Mouse (Mus musculus): ENCODE measurements around the gene Vwf. TPM values are rescaled to one million over a fixed set of nuclear protein-coding genes. Genes with fewer than 3 reads are reported as not detected.

Vwf gene
- total RNA-seq, 2 experiments from 2014 or later = 12.5 to 15.3 TPM

DNA sequence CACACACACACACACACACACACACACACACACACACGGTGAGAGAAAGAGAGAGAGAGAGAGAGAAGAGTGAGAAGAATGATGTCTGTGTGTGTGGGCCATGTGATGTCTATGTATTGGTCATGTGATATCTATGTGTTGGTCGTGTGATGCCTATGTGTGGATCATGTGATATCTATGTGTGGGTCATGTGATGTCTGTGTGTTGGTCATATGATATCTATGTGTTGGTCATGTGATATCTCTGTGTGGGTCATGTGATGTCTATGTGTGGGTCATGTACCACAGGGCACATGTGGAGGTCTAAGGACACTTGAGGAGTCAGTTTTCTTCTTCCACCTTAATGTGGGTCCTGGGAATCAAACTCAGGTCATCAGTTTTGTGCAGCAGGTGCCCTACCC lies 33.3 kb downstream of the Vwf start:
- TF ChIP-seq CTCF (IDR thresholded peaks at IDR 0.05) = no peak
- DNase-seq = no peak
- intact Hi-C loops (cut with DNase I) = no loop called here
- H3K4me3 ChIP-seq = no peak overlapping the region
- no peak overlapping the region for H3K27ac ChIP-seq

DNA sequence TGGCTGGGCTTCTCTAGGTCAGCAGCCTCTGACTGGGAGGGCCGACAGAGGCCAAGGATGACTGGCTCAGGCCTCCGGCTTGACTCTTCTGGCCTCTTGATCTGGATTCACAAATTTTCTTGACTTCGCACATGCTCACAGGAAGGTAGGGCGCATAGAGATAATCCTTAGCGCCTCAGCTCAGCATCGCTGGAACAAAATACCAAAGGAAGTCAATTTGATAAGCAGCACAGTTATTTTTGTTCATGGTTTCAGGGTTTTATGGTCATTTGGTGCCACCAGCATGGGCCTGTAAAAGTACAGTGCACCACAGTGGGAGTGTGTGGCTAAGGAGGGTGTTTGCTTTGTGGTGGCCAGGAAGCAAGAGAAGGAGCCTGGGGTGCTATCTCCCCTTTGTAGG lies 37.1 kb downstream of the Vwf start:
- TF ChIP-seq CTCF (IDR thresholded peaks at IDR 0.05) = no peak
- intact Hi-C loops (cut with DNase I) = no loop called here
- no peak for DNase-seq
- no peak overlapping the region for H3K4me3 ChIP-seq
- no peak overlapping the region for H3K27ac ChIP-seq

DNA sequence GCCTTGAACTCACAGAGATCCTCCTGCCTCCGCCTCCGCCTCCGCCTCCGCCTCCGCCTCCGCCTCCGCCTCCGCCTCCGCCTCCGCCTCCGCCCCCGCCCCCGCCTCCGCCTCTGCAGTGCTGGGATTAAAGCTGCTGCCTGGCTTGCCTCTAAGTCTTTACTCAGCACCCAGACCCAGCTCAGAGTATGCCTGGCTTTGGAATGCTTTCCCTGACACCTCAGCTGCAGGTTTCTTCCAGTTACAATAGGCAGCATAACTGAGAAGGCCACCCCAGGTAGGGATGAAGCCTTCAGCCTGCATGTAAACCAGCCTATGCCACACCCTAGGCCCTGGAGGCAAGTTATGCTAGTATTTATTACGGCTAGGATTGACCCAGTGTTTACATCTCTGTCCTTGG lies 37.7 kb downstream of the Vwf start:
- no peak for TF ChIP-seq CTCF (IDR thresholded peaks at IDR 0.05)
- DNase-seq = no peak
- Histone ChIP-seq H3K27ac (no peak overlapping the region), H3K4me3 (no peak overlapping the region)
- intact Hi-C loops (cut with DNase I) = no loop called here

DNA sequence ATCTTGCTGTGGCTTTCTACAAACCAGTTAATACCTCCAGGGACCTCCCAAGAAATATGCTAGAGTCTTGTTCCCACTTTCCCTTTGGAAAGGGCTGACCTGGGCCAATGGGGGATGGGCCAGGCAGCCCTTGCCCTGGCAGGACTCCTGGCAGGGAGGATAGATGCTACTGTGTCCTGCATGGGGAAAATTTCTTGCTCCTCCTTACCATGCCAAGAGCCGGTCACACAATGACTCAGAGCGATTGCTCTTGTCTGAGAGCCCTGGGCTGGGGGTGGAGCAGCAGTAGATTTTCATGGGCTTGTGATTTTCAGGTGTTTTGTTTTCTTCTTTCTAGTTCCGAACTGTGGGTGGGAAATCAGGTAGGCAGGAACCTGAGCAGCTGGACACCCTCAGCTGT lies 39.0 kb downstream of the Vwf start:
- no peak overlapping the region for H3K4me3 ChIP-seq
- no peak for DNase-seq
- intact Hi-C loops (cut with DNase I) = no loop called here
- no peak overlapping the region for H3K27ac ChIP-seq
- TF ChIP-seq CTCF (IDR thresholded peaks at IDR 0.05) = no peak

DNA sequence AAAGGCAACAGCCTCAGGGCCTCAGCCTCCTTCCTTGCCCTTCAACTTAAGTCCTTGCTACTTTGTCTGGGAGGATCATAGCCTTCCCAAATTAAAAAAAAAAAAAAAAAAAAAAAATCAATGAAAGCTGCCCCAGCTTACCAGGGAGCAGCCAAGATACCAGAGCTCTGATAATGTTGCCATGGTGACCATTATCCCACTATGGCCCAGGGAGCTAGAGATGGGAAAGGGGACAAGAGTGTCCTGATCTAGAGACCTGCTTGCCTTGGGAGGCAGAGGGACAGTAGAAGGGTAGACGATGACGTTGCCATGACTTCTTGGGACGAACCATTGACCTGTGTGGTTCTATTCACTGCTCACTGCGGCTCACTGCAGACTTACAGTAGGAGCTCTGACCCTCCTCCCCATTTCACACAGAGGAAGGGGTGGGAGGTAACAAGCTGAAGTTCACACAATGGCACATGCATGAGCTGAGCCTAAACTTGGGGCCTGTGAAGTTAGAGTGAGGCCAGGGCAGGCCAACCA lies 39.5 kb downstream of the Vwf start:
- Histone ChIP-seq H3K27ac (no peak overlapping the region), H3K4me3 (no peak overlapping the region)
- DNase-seq = no peak
- intact Hi-C loops (cut with DNase I) = no loop called here
- no peak for TF ChIP-seq CTCF (IDR thresholded peaks at IDR 0.05)

DNA sequence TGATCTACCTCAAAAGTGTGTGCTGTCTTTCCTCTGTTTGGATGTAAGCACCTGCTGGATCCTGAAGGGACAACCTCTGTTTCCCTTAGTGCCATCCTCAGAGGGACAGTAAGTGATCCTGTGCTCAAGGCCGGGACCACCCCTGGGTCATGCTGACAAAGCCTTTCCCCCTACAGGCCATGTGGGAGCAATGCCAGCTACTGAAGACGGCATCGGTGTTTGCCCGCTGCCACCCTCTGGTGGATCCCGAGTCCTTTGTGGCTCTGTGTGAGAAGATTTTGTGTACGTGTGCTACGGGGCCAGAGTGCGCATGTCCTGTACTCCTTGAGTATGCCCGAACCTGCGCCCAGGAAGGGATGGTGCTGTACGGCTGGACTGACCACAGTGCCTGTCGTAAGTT lies 41.7 kb downstream of the Vwf start:
- intact Hi-C loops (cut with DNase I) = no loop called here
- DNase-seq = no peak
- no peak for TF ChIP-seq CTCF (IDR thresholded peaks at IDR 0.05)
- no peak overlapping the region for H3K4me3 ChIP-seq
- H3K27ac ChIP-seq = no peak overlapping the region

DNA sequence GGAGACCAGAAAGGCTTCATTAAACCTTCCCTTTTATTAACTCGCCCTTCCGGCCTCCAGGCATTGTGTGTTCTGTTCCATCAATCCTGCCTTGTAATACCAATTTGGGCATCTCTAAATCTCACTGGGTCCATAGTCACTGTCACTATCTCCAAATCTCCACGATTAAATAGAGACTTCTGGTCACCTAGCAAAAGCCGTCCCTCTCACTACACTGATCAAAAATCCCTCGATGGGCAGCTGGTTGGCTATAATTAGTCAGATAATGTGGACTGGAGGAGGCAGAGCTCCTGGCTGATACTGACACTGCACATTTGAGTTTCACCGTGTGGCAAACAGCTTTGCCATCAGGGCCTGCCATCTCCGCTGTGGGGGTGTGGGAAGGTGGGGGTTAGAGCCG lies 42.5 kb downstream of the Vwf start:
- intact Hi-C loops (cut with DNase I) = no loop called here
- no peak overlapping the region for H3K4me3 ChIP-seq
- DNase-seq = no peak
- TF ChIP-seq CTCF (IDR thresholded peaks at IDR 0.05) = no peak
- no peak overlapping the region for H3K27ac ChIP-seq

DNA sequence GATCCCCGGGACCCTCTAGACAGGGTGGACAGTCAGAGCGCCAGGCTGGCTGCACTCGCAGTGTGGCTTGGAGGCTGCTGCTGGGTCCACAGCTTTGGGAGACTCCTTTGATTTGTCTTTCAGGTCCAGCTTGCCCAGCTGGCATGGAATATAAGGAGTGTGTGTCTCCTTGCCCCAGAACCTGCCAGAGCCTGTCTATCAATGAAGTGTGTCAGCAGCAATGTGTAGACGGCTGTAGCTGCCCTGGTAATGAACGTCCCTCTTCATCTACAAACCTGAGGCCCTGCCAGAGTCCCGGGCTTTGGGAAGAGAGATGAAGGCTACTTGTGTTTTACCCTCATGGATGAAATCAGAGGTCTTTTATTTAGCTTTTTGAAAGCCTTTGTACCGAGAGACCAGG lies 43.5 kb downstream of the Vwf start:
- intact Hi-C loops (cut with DNase I) = no loop called here
- Histone ChIP-seq H3K27ac (no peak overlapping the region), H3K4me3 (no peak overlapping the region)
- DNase-seq = no peak
- TF ChIP-seq CTCF (IDR thresholded peaks at IDR 0.05) = no peak

DNA sequence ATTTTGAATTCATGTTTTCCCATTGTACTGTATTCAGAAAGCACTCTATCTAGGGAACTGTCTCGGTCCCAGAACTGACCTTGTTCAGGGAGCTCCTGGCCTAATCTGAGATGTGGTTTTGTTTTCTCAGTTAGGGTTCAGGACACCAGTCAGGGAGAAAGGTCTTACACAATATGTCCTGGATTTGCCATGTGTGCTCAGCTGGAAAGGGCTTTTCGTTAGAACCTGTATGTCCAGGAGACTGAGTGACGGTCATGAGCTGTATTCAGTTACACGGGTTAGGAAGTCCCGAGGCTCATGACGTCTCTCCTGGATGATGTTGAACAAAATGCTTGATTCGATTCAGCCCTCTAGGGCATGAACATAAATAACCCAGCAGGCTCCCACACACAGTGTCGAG lies 43.9 kb downstream of the Vwf start:
- TF ChIP-seq CTCF (IDR thresholded peaks at IDR 0.05) = no peak
- Histone ChIP-seq H3K27ac (no peak overlapping the region), H3K4me3 (no peak overlapping the region)
- intact Hi-C loops (cut with DNase I) = no loop called here
- DNase-seq = no peak

DNA sequence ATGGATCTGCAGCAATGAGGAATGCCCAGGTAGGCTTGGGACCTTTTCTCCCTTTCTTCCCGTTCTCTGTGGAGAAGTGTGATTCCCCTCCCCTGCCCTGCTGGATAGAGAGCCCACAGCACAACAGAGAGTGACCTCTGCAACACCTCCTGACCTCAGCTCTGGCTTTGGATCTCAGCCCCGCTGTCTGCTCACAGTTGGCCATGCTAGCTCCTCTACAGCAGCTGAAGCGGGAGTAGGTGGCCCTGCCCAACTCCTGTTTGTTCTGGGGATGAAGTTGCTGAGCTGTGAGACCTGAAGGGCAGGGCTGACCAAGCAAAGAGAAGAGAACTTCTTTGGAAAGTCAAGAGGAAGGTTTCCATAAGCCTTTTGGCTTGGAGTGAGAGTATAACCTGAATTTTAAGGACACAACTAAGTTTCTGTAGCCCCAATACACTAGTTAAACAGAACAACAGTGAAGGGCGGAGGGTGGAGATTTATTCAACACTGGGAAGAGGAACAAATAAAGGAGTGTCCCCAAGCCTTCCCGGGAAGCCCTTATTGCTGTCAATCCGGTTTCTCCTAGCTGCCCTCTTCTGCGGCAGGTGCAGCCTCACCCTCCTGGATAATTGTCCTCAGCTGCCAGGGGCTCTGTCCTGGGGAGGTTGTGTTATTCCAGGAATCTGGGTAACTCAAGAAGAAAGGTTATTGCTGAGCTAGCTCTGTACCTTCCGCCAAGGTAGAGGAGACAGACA lies 45.2 kb downstream of the Vwf start:
- no peak overlapping the region for H3K27ac ChIP-seq
- intact Hi-C loops (cut with DNase I) = no loop called here
- H3K4me3 ChIP-seq = no peak overlapping the region
- DNase-seq = no peak
- TF ChIP-seq CTCF (IDR thresholded peaks at IDR 0.05) = no peak

DNA sequence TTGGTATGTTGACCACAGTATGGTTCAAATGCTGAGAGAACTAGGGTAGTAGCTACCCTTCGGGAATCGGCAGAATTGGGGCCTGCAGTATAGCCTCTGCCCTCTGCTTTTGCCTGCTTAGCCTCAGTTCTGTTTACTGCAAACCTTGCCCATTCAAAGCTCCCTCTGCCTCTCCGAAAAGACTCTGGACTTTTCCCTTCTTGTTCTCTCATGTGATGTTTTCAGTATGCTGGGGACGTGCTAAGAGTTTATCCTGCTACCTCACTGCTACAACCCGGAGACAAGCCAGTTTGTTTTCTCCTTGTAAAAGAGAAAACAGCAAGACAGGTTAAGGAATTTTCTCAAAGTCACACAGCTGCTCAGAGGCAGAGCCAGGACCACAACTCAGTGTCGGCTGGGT lies 46.0 kb downstream of the Vwf start:
- no peak for TF ChIP-seq CTCF (IDR thresholded peaks at IDR 0.05)
- no peak overlapping the region for H3K27ac ChIP-seq
- no peak for DNase-seq
- intact Hi-C loops (cut with DNase I) = no loop called here
- no peak overlapping the region for H3K4me3 ChIP-seq

DNA sequence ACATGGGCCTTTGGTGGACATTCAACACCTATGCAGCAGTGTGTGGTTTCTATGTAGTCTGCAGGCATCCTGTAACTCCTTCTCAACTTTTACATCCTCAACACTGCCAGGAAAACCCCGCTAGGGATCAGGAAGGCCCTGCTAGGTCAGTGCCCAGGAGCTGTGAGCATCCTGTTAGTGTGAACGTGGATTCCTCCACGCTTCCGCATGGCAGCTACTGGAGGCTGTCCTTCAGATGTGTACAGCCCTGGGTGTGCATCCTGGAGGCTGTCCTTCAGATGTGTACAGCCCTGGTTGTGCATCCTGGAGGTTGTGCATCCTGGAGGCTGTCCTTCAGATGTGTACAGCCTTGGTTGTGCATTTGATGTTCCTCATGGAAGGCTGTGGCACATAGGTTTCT lies 47.7 kb downstream of the Vwf start:
- Histone ChIP-seq H3K27ac (no peak overlapping the region), H3K4me3 (no peak overlapping the region)
- intact Hi-C loops (cut with DNase I) = no loop called here
- no peak for DNase-seq
- no peak for TF ChIP-seq CTCF (IDR thresholded peaks at IDR 0.05)

DNA sequence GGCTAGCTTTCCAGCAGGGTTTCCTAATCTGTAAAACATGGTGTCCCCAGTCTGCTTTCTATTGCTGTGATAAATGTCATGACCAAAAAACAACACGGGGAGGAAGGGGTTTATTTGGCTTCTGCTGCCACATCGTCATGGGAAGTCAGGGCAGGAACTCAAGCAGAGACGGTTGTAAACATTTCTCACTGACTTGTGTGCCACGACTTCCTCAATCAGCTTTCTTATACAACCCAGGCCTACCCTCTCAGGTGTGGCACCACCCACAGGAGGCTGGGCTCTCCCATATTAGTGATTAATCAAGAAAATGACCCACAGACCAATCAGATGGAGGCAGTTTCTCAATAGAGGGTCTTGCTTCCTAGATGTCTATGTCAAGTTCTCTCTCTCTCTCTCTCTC lies 48.3 kb downstream of the Vwf start:
- no peak for DNase-seq
- no peak overlapping the region for H3K27ac ChIP-seq
- H3K4me3 ChIP-seq = no peak overlapping the region
- no peak for TF ChIP-seq CTCF (IDR thresholded peaks at IDR 0.05)
- intact Hi-C loops (cut with DNase I) = no loop called here

DNA sequence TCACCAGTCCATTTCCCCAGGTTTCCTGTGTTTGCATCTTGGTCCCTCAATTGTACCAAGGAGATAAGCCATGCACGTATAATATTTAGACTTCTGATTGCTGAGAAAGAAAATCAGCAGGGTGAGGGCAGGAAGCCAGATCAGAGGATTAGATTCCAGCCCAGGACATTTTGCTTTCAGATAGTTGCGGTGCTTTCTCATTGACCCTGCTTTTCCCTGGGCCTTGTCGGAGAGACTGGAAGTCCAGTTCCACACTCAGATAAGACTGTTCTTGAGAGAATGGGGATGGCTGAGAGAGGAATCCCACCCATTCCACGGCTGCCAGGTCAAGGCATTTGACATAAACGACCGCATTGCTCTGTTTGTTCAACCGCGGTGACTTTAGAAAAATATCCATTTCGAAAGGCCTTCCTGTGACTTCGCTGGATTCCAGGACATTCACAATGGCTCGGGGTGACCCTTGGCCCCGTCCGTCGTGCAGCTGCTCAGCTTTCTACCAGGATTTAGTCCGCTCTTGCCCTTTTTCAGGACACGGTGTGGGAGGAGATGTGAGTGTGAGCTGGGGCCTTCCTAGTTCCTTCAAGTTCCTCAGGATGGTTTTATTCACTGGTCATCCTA lies 50.2 kb downstream of the Vwf start:
- no peak for DNase-seq
- no peak for TF ChIP-seq CTCF (IDR thresholded peaks at IDR 0.05)
- Histone ChIP-seq H3K4me3 (no peak overlapping the region), H3K27ac (peak overlapping the region; percentile 35; the same call in 1 of the 2 replicates)
- intact Hi-C loops (cut with DNase I) = no loop called here
